Mouse (Mus musculus) urinary bladder, postnatal 36 days (tissue): Measurements from ENCODE around the gene Mybpc2.
A peak's percentile ranks its signal among the peaks of the same experiment; 100 is the strongest.

ENCODE experiments used
- DNase-seq, 2 experiments: peaks; one replicate each; pipeline ENCODE4 v3.0.0; 2022; ENCODE audit warnings: low spot score in 2 of 2, mixed read lengths in 1 of 2

Mybpc2 gene

DNA sequence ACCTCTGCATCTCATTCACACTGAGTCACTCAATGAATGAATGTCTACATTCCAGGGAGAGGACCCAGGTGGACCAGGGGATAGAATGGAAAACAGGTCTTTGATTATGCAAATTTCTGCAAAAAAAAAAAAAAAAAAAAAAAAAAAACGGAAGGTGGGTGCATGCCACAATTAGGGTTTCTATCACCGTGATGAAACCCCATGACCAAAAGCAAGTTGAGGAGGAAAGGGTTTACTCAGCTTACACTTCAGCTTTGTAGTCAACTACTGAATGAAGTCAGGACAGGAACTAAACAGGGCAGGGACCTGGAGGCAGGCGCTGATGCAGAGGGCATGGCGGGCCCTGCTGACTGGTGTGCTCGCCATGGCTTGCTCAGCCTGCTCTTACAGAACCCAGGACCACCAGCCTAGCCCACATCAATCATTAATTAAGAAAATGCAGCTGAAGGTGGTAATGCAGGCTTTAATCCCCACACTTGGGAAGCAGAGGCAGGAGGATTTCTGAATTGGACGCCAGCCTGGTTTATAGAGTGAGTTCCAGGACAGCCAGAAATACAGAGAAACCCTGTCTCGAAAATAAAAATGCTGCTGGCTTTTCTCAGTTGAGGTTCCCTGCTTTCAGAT, 38.8 kb downstream of the Mybpc2 start:
- DNase-seq: no peak

DNA sequence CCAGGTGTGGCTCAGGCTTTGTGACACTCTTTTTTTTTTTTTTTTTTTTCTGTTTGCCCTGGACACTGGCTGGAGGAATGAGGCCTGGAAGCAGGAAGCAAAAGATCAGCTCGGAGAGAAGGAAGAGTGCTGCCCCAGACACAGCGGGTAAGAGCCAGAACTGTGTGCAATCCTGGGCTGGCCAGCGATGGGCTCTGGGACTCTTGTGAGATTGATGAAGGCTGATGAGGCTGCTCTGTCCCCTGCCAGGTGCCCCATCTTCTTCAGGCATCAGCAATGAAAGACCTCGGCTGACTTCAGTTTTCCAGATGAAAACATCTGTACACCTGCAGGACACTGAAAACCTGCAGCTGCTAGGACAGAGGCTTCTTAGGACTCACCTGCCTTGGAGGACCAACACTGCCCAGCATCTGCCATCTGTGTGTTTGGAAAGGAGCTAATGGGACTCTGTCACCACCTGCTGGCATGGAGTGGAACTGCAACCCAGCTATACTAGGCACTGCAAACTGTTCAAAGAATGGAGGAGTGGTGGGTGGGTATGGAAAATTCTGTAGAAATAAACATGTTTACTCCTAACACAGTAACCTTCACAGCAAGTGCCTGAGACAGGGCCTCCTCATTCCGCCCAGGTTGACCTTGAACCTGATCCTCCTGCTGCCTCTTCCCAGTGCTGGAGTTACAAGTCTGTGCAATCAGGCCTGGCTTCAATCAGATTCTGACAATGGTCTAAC, 39.5 kb downstream of the Mybpc2 start:
- peak; percentile 58 to 64 for DNase-seq

DNA sequence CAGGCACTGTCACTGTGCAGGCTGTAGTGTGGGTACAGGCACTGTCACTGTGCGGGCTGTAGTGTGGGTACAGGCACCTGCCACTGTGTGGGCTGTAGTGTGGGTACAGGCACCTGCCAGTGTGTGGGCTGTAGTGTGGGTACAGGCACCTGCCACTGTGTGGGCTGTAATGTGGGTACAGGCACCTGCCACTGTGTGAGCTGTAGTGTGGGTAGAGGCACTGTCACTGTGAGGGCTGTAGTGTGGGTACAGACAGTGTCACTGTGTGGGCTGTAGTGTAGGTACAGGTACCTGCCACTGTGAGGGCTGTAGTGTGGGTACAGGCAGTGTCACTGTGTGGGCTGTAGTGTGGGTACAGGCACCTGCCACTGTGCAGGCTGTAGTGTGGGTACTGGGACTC, 40.3 kb downstream of the Mybpc2 start:
- DNase-seq: no peak

DNA sequence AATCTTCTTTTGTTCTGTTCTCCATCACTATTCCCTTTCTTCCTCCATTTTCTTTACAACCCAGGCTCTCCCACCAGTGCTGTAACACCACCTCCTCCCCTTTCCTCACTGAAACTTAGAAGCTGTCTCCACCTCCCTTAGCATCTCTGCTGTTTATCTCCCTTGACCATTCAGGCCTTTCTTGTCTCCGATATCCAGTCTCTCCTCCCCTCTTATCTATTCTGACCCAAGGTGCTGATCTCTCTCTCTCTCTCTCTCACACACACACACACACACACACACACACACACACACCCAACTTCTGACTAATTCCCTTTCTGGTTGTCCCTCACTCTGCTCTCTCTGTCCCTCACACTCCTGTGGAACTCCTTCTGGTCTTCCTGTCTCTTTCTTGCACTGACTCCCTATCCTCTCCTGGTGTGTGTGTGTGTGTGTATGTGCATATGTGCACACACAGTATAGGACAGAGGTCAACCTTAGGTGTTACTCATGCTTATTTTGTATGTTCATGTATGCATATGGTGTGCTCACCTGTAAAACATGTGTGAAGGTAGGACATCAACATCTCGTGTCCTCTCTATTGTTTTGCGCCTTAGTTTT, 41.5 kb downstream of the Mybpc2 start:
- no peak for DNase-seq

DNA sequence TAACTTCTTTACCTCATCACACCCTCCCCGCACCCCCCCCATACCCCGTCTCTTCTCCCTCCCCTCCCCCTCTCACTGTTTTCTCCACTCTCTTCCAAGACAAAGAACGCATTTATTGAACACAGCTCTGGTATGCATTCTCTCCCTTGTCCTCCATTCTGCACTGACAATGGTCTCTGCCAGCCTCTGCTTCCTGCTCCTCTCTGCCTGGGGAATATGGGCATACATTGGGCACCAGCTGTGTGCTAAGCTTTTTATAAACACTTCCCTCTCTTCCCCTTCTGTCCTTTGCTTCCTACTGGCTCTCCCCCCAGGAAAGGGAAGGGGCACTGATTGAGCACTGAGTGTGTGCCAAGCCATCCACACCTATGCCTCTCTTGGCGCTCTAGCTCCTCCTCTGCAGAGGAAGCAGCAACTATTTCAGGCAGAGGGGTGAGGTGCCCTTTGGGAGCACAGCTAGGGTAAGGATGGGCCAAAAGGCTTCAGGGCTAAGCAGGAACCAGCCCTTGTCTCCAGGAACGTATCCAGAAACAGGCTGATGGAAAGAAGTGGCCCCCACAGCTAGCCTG, 49.3 kb downstream of the Mybpc2 start:
- DNase-seq: no peak

DNA sequence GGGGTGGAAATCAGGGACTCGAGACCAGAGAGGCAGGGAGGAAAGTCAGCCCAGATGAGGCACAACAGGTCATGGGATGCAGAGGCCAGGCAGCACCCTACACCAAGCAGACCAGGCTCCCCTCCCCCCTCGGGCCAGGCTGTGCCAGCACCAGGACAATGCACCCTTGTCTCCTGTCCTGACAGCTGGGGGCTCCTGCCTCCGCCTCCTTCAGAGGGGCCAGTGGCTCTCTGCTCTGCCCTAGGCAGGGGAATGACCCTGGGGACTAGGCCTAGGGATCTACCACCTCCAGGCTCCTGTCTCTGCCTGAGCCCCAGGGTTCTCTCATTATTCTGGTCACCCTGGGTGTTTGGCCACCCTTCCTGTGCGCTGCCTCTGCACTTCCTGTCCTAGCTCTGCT, 50.0 kb downstream of the Mybpc2 start:
- DNase-seq: no peak

DNA sequence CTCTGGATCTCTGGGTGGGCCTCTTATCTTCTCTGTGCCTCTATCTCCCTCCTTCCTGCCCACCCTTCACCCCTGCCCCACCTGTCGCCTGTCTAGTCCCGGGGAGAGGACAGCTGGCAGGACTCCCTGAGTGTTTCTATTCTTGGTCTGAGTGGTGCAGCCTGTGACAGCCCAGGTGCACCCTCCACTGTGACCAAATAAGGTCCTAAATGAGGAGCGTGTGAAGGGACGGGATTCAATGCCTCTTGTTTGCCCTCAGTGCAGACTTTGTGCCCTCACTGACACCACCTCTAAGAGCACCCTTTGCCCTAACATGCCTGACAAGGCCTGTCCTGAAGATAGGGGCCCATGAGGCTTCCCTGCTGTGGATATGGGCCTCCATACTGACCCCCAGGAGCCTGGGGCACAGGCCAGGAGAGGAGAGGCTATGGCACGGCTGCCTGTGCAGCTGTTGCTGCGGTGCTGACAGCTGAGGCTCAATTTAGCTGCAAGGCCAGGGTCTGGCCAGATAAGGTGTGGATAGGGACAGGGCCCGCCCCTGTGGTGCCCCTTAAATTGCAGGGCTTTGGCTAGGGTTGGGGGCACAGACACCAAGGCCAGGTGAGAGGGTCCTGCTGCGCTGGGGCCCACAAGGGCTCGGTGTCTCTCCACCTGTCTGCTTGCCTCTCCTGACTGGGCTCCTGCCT, 51.4 kb downstream of the Mybpc2 start:
- DNase-seq: no peak

DNA sequence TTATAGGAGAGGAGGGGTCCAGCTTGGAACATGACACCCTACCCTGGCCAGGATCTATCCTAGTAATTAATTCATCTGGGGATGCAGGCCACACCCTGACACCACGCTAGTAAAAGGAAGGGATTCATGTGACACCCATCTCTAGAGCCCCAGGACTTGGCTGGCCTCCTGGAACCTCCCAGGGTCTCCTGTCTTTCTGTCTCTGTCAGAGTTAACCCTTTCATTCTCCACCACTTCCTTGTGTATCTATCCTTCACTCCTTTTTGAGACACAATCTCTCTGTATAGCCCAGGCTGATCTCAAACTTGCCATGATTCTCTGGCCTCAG, 51.9 kb downstream of the Mybpc2 start:
- DNase-seq: no peak

DNA sequence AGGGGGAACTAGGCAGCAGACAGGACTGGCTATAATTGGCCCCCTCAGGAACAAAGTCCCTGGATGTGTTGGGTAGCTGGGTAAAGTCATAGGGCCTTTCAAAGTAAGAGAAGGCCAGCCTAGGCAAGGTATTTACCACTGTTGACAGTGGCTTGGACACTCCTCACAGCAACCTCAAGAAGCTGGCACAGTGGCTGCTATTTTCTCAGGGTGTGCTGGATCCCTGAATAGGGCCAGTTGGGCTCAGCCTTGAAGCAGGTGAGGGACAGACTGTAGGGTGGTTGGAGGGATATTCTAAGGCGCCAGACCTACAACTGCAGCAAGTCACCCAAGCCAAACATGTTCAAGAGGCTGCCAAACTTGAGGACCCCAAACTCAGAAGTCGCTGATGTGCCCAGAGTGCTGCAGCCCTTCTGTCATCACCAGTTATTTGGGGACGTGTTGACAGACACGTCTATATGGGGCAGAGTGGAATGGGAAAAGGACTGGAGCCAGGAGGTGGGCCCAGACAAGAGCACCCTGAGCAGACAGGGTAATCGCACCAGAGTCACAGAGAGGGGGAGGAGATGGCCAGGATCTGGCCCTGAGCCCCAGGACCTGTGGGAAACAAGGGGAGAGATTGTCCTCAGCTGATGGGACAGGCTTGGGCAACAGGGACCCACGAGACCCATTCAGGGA, 52.4 kb downstream of the Mybpc2 start:
- DNase-seq: no peak

DNA sequence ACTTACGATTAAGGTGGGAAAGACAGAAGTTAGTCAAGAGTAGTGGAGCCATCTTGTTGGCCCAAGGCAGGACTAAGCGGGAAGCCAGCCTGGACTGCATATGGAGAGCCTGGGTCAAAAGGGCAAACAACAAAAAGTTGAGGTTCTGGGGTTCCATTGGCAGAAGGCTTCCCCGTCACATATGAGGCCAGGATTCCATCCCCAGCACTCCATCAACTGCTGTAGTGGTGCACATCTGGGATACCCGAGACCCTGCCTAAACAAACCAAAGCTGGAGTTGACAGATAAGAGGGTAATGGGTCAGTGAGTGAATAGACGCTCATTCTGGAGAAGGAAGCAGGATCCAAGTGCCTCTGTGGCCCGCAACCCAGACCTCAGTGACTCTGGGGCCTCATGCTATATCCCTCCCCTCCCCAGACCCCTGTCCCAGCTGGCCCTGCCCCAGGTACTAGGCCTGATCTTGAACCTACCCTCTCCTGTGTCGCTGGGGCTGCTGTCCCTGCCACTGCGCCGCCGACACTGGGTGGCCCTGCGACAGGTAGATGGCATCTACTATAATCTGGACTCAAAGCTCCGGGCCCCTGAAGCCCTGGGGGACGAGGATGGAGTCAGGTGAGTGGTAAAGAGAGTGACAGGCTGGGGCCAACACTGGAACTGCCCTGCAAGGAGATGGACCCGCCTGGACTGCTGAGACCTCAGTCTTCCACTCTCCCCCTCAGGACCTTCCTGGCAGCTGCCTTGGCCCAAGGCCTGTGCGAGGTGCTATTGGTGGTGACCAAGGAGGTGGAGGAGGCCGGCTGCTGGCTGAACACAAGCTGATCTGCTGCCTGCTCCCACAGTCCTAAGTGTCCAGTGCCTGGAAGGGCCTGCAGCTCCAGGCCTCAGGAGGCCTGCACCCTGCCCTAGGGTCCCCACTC, 53.5 kb downstream of the Mybpc2 start:
- DNase-seq: no peak

DNA sequence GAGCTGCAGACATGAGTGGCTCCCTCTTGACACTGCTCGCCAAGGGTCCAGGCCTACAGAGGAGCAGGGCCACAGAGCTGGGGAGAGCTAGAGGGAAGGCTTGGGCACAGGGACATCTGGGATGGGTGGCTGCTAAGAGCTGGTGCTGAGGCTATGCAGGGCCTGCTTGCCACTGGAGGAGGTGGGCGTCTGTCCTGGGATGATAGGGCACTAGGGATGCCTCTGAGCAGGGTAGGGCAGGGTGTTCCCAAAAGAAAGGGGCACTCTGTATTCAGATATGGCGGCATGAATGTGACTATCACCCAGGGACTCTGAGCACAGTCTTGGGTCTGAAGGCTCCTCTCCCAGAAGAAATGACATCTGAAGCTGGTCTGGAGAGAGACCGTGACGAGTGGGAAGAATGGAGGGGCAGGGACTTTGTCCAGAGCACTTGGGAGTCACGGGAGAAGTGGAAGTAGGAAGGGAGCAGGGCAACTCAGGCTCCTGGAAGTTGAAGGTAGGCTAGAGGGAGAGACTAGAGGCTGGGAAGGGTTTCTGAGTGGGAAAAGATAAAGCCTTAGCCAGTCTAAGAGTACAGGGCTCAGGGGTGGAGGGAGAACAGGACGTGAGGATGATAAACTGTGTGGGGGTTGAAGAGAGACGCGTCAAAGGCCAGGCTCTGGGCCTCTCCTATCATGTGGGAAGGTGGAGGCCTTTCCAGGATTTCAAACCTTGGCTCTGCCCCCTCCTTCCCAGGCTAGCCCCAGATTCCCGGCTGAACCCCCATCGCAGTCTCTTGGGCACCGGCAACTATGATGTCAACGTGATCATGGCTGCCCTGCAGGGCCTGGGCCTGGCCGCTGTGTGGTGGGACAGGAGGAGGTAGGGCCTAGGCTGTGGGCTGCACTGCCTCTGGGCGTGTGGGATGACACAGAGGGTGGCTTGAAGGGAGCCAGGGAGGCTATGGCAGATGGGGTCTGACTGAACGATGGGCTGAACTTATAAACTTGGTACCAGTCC, 54.5 kb downstream of the Mybpc2 start:
- no peak for DNase-seq

DNA sequence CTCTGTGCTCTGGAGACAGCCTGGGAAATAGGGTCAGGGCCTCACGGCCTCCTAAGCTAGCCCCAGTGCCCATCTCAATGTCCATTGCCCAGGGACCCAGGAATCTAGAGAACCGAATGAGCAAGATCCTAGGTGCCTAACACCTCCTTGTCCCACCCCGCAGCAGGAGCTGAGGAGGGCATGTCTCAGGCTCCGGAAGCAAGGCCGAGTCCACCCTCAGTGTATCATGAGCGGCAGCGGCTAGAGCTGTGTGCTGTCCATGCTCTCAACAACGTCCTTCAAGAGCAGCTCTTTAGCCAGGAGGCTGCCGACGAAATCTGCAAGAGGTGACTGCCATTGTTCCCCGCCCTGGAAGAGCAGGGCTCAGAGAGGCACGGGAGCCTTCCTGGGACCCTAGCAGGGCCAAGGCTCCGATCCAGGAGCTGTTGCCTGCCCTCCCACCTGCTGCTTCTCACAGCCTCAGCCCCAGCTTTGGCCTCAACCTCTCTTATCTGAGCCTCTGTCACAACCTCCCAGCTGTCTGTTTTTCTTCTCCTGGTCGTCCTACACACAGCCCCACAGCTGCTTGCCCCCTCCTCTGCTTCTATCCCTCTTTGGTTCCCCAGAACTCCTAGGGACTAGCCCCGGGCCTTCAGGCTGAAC, 55.7 kb downstream of the Mybpc2 start:
- no peak for DNase-seq

DNA sequence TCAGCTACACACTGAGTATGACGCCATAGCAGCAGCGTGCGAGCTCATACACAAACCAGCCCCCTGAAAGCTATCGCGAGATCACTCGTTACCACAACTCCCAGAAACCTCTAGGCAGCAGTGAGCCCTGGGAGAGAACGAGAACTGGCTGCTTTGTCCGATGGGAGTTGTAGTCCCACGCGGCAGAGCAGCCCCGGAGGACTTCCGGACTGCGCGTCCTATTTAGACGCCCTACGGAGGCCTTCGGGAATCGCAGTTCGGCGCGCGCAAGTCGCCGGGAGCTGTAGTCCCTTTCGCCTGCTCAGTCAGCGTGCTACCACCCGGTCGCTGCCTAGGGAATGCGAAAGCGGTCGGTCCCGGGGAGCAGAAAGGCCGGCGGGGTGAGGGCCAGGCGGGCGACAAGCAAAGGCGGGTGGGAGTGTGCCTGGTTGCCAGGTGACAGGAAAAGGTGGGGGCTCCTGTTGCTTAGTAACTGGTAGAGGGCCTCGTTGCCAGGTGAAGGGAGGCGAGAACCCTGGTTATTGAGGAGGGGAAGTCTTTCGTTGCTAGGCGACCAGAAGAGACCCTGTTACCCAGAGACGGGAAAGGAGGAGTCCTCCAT, 56.5 kb downstream of the Mybpc2 start, which contains the start of gene Josd2:
TSS of gene Josd2 (plus strand) at position 170 of the 601 bp plus-strand sequence.
- peak; percentile 91 to 94 for DNase-seq

DNA sequence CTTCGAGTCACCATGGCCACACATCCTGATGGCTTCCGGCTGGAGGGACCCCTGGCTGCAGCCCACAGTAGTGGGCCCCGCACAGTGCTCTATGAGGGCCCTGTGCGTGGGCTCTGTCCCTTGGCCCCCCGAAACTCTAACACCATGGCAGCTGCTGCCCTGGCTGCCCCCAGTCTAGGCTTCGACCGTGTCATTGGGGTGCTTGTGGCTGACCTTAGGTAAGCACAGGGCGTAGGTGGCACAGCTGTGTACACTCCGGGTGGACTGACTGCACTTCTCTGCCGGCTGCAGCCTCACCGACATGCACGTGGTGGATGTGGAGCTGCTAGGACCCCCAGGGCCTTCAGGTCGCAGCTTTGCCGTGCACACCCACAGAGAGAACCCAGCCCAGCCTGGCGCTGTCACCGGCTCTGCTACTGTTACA, 57.6 kb downstream of the Mybpc2 start:
- DNase-seq: no peak

DNA sequence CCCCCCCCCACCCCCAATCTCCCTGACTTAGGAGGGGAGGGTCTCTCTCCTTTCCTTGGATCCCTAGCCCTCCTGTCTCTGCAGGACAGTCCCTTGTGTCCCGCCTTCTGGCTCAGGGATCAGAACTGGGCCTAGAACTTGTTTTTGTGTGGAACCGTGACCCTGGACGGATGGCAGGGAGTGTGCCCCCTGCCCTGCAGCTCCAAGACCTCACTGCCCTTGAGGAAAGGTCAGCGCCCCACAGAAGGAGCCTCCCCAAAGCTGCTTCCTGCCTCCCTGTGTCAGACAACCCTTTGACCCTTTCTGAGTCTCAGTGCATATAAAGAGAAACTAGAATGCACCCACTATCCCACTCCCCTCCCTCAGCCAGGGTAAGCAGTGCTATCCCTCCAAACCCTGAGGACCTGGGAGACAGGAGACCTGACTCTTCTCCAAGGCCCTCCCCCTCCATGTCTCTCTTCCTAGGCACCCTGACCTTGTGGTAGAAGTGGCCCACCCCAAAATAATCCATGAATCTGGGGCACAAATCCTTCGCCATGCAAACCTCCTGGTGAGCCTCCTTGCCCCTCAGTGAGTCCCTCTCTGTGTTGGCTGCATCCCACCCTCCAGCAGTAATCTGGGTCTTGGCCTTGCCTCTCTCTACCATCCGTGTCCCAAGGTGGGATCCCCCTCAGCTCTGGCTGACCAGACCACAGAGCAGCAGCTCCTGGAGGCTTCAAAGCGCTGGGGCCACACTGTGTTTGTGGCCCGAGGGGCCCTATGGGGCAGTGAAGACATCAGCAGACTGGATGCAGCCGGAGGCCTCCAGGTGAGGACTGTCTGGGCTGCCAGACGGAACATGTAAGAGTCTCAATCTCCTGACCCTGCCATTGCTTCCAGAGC, 58.2 kb downstream of the Mybpc2 start:
- DNase-seq: no peak

DNA sequence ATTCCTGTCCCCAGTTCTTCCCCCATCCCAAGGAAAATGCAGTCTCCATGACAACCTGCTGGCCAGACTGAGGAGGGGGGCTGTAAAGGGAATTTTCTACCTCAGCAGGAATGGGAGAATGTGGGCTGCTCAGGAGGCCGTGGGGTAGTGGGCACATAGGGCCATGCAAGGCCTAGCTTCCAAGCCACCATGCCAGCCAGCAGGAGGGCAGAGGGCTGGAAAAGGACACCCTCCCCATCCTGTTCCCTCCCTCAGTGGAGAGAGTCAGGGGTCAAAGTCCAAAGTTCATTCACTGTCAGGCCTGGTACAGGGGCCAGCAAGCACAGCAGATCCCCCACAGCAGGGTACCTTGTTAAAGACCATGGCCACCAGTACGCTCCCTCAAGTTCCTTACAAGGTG, 59.3 kb downstream of the Mybpc2 start, which contains the start of gene Aspdh:
TSS of gene Aspdh (plus strand) at position 281 of the 400 bp plus-strand sequence.
- no peak for DNase-seq

DNA sequence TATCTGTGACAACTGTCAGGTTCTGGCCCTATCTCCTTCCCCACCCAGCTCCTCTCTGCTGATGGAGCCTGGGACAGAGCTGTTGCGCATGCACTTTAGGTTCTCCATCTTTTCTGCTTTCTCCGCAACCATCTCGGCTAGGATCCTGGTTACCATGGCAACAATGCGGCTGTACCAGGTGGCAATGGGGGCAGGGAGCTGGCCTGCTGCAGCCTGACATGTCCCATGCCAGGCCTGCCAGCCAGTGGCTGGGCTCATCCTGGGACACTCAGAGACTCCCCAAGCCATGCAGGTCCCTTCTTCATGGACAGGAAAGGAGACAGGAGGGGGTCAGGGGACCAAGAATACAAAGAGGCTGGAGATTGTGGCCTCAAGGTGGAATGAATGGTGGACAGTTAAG, 59.9 kb downstream of the Mybpc2 start:
- no peak for DNase-seq
